Mouse (Mus musculus): ENCODE data around the gene Kazn. TPM values are rescaled to one million over a fixed set of nuclear protein-coding genes. Genes with fewer than 3 reads are reported as not detected.

Kazn gene
- total RNA-seq, 2 experiments from 2014 or later, result 0.07 to 0.18 TPM

DNA sequence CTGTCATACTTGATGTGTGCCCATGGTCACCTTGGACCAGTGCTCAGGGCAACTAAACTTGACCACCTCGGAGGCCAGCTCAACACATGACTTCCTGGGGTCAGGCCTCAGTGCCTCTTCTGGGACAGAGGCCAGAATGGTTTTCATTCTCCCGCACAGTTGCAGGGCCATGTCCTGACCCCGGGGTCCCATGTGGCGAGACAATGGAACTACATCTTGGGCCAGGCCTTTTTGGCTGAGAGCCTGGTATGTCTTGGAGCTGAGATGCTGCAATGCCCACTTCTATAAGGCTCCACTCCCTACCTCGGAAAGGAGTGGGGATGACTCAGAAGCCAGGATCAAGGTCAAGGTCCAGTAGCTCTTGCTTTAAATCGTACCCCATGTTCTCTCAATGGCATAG, 42.6 kb downstream of the Kazn start:
- no peak for ATAC-seq (ENCODE audit: poor library complexity, severe bottlenecking)

DNA sequence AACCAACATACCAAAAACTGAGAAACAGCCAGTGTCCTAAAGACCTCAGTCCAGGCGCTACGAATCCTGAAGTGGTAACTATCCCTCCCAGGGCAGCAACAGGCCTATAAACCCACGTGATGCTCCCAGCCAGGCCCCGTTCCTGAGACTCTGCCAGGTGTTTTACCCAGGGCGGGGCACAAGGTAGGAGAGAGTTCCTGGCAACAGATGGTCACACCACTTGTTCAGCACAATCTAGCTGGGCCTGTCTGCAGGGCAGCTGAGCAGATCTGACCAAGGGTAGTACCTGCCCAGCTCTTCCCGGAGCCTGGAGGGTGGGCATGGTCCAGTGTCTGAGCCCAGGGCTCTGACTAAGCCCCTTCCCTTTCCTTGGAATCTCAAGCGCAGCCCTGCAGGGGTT, 45.4 kb downstream of the Kazn start:
- no peak for ATAC-seq (ENCODE audit: poor library complexity, severe bottlenecking)

DNA sequence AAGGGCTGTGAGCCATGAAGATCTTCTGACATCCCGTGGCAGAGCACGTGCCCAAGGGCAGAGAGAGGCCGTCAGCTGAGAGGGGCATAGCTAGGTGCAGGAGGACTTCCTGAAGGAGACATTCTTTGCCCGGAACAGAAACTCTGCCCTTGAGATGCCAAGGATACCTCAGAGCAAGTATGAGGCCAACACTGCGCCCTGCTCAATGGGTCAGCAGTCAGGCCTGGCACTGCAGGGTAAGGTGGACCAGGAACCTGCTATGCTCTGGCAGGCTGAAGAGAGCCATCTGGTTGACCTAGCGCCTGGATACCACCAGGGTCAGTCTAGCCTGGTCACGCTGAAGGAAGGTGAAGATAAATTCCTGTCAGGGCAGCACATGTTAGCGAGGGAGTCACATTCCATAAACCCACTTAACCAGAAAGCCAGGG, 46.0 kb downstream of the Kazn start:
- ATAC-seq (ENCODE audit: poor library complexity, severe bottlenecking), result no peak

- ATAC-seq (ENCODE audit: poor library complexity, severe bottlenecking), result no peak
Observed at GRCm38 (mm10) chr4:142189960-142190359, 49.2 kb downstream of the Kazn start.

GRCm38 (mm10) chr4:142188501-142188900, 50.7 kb downstream of the Kazn start:
- no peak for ATAC-seq (ENCODE audit: poor library complexity, severe bottlenecking)

GRCm38 (mm10) chr4:142186155-142186554, 53.0 kb downstream of the Kazn start:
- ATAC-seq (ENCODE audit: poor library complexity, severe bottlenecking), result no peak

- ATAC-seq (ENCODE audit: poor library complexity, severe bottlenecking), result no peak
Observed at GRCm38 (mm10) chr4:142185533-142185900, 53.7 kb downstream of the Kazn start.

- ATAC-seq (ENCODE audit: poor library complexity, severe bottlenecking), result no peak
Observed at GRCm38 (mm10) chr4:142184852-142185532, 54.2 kb downstream of the Kazn start.

GRCm38 (mm10) chr4:142183591-142183990, 55.6 kb downstream of the Kazn start:
- no peak for ATAC-seq (ENCODE audit: poor library complexity, severe bottlenecking)

DNA sequence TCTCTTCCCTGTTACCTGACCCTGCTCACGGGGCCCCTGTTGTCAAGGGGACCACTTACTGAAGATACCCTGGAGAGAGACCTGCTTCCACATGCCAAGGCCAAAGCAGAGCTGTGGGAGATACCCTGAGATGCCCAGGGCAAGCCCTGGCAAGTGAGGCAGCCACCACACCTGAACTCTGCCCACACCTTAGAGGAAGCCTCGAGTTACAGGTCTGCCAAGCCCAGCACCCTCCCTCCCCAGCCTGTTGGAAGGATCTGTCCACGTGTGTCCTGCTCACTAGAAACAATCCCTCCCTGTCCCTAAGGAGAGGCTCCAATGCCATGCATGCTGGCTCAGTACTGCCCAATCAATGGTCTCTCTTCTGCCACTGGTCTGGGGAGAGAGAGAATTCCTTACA, 56.2 kb downstream of the Kazn start:
- ATAC-seq (ENCODE audit: poor library complexity, severe bottlenecking), result no peak

DNA sequence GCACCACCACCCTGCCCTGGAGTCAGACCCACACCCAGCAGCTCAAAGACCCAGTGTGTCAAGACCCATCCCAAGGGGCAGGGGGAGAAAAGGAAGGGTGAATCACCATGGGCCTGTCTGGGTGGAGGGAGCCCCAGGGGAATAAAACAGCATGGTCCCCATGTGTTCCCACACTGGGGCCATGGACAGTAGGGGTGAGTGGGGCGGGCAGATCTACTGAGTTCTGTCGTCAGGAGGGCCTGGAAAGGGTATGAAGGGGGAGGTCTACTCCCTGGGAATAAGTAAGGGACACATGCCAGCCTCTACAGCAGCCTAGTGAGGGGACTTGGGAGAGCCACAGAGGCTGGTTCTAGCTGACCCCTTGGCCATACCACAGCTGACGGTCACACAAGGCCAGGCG, 57.6 kb downstream of the Kazn start:
- no peak for ATAC-seq (ENCODE audit: poor library complexity, severe bottlenecking)

GRCm38 (mm10) chr4:142180874-142181273, 58.3 kb downstream of the Kazn start:
- ATAC-seq (ENCODE audit: poor library complexity, severe bottlenecking), result no peak

- ATAC-seq (ENCODE audit: poor library complexity, severe bottlenecking), result no peak
Observed at GRCm38 (mm10) chr4:142180289-142180688, 58.9 kb downstream of the Kazn start.

- ATAC-seq (ENCODE audit: poor library complexity, severe bottlenecking), result no peak
Observed at GRCm38 (mm10) chr4:142179531-142179930, 59.7 kb downstream of the Kazn start.

DNA sequence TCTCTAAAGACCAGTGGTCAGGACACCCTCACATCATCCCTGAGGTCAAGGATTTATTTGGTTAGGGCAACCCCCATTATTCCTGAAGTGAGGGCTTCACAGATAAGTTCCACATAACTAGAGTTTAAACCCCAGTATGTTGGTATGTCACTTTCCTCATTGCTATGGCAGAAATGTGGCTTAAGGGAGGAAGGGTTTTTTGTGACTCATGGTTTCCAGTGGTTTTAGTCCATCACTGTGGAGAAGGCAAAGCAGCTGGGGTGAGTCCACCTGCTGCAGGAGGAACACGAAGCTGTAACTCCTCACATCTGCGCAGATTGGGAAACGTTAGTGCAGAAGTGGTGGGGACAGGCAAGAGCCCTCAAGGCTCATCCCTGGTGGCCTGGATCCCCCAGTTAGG, 62.5 kb downstream of the Kazn start:
- ATAC-seq (ENCODE audit: poor library complexity, severe bottlenecking), result no peak

DNA sequence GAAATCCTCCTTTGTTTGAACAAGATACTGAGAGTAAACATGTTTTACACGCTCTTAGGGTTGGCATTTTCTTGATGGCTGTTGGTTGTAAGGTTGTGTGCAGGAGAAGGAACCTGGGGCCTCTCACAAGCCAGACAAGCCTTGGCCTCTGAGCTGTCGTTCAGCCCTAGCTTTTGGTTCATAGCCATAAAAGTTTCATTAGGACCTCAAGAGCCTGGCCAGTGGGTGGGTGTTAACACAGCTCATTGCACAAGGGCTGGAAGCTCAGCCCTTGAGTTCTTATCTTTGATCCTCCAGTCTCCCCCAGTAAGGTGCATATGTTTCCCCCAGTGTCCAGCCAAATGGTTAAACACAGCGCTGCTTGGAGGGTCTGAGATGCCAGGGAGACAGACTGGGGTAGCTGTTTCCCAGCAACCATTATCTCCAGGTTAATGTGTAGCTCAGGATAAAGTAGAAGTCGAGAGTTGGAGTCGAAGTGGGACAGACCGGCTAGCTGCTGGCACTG, 65.2 kb downstream of the Kazn start:
- ATAC-seq (ENCODE audit: poor library complexity, severe bottlenecking), result no peak

DNA sequence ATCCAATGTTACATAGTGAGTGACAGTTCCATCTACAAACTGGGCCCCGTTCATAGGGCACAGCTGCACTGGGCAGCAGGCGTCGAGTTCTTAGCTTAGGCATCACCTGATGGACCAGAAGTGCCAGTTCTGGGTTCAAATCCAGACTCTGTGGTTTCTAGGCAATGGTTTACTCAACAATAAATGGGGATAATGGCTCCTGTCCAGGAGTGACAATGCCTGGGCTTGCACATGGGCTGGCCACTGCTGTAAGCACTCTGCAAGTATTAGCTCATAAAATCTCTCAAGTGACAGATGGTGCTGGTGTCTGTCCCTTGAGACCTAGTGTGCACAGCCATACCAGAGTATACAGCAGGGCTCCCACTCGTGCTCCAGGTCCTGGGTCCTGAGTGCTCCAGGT, 66.3 kb downstream of the Kazn start:
- no peak for ATAC-seq (ENCODE audit: poor library complexity, severe bottlenecking)

DNA sequence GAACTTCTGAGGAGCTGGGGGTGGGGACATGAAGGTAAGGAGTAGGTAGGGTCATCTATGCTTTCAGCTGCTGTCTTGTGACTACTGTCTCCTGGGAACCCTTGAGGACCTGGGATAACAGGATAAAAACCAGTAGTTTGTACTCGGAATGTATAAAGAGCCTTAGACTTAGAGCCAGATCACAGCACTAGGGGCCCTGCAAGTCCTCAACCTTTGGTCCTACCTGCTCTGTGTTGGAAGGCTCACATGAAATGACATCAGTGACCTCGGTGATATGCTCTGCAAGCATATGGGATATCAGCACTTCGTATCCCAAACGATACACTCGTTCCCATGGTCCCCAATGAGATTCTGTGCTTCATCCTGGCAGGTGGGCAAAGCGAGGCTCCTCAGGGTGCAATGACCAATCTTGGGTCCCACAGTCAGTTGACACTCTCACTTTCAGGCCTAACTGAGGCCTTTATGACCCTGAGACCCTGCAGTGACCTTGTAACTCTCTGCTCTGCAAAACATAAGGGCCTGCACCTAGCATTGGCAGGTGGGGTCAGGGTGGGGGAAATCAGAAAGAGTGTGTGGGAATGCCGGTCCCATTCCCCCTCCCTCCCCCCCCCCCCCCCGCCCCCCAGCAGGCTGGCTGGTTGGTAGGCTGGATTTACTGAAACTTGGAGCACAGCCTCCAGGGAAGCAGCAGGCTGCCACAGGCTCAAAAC, 67.3 kb downstream of the Kazn start:
- ATAC-seq (ENCODE audit: poor library complexity, severe bottlenecking), result no peak

GRCm38 (mm10) chr4:142170882-142171768, 68.1 kb downstream of the Kazn start:
- no peak for ATAC-seq (ENCODE audit: poor library complexity, severe bottlenecking)

DNA sequence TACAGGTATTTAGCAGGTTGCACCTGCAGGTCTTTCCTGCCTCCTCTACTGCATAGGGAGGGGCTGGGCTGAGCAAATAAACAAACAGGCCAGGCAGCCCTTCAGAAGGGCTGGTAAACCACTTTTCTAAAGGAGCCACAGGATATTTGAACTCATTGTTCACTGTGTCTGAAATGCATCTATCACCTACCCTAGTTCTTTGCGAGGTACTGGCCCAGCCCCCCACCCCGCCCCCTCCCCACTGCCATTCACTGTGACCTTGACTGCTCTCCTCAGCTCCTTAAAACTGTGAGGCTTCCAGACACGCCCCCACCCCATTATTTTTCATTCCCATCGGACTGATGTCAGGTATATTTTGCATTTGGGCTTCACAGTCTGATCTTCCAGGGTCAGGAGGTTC, 69.6 kb downstream of the Kazn start:
- no peak for ATAC-seq (ENCODE audit: poor library complexity, severe bottlenecking)

DNA sequence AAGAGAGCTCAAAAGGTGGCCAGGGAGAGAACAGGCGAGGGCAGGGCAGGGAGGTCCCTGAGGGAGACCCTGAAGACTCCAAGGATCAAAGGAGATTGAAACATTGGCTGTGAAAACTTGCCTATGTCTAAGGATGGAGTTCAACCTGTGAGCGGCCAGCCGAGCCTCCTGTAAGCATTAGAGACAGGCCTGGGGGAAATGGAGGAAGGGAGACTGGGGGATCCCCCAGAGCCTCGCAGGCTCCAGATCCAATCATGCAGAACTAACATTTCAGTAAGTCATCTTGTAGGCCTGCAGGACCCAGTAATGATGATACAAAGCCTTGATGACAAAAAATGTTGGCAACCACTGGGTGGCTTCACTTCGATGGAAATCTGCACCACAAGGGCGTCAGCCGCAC, 70.8 kb downstream of the Kazn start:
- no peak for ATAC-seq (ENCODE audit: poor library complexity, severe bottlenecking)

All from megakaryocyte, adult 5-6 weeks (primary cell).